Mouse (Mus musculus) midbrain, embryonic 16.5 days (tissue): Measurements from ENCODE around the gene Gpr33. TPM values are rescaled to one million over a fixed set of nuclear protein-coding genes. Genes with fewer than 3 reads are reported as not detected.

Source experiments
- ATAC-seq: fragments of 200-750 bp; cut with Nextera tagmentation; 2 replicates; pipeline ENCODE4 v1.8.0; 2017; ENCODE audit warnings: moderate TSS enrichment
- H3K27ac ChIP-seq: fragments of 300-500 bp; sonication (generic); 2 replicates; pipeline ENCODE4 v1.5.1; 2014; ENCODE audit warnings: mild to moderate bottlenecking, low read length, mixed read lengths
- H3K27me3 ChIP-seq: fragments of 300-500 bp; sonication (generic); 2 replicates; pipeline ENCODE4 v1.6.1; 2014; ENCODE audit warnings: low read depth, low read length, mixed read lengths; ENCODE audit not compliant: control insufficient read depth, insufficient read depth
- H3K36me3 ChIP-seq: fragments of 300-500 bp; sonication (generic); 2 replicates; pipeline ENCODE4 v1.6.1; 2014; ENCODE audit warnings: mild to moderate bottlenecking, low read length, moderate library complexity, mixed read lengths; ENCODE audit not compliant: control insufficient read depth, insufficient read depth
- H3K4me1 ChIP-seq: fragments of 300-500 bp; sonication (generic); 2 replicates; pipeline ENCODE4 v1.6.1; 2014; ENCODE audit warnings: mild to moderate bottlenecking, low read length, mixed read lengths; ENCODE audit not compliant: control insufficient read depth, insufficient read depth
- H3K4me2 ChIP-seq: fragments of 300-500 bp; sonication (generic); 2 replicates; pipeline ENCODE4 v1.6.1; 2014; ENCODE audit warnings: mild to moderate bottlenecking, low read length, mixed read lengths
- H3K4me3 ChIP-seq: fragments of 300-500 bp; sonication (generic); 2 replicates; pipeline ENCODE4 v1.5.1; 2014; ENCODE audit warnings: low read depth, mild to moderate bottlenecking, low read length, moderate library complexity, mixed read lengths
- H3K9ac ChIP-seq: fragments of 300-500 bp; sonication (generic); 2 replicates; pipeline ENCODE4 v1.6.1; 2014; ENCODE audit warnings: low read depth, low read length, mixed read lengths
- H3K9me3 ChIP-seq: fragments of 300-500 bp; sonication (generic); replicated peaks from 2 replicates; pipeline ENCODE4 v1.6.1; 2014; ENCODE audit warnings: mild to moderate bottlenecking, low read length, mixed read lengths; ENCODE audit not compliant: control insufficient read depth, poor library complexity, severe bottlenecking
- WGBS: fragments of 180-500 bp; shearing (Covaris S2); extraction: QIAGEN DNeasy Blood & Tissue Kit; methylation state at CpG from one replicate; pipeline ENCODE4 v1.1.7; 2014; 5-methylcytosine and 5-hydroxymethylcytosine counted together
- polyA plus RNA-seq: library from polyadenylated mRNA; unstranded; fragments of >200 nt; fragmentation: Nextera tagmentation; extraction: Ambion mirVana; gene quantifications from 2 replicates; pipeline ENCODE4 v1.2.1, GENCODE M21; 2015

Gene Gpr33
- polyA plus RNA-seq, 1 experiment from 2014 or later = not detected

GRCm38 (mm10) chr12:52013274-52013673 lies 14.6 kb downstream of the Gpr33 start:
- no peaks in the 10 kb centered on the region for H3K9me3 ChIP-seq
- H3K27me3 ChIP-seq = no peaks in the 10 kb centered on the region
- H3K4me1 ChIP-seq = 0 out of 2 replicates have a peak, but pooled peaks cover 2% of the 10 kb centered on the region
- 75% methylated on average over 9 of the region's 9 CpGs for WGBS
- no peak overlapping the region for H3K9ac ChIP-seq
- no peaks in the 10 kb centered on the region for H3K36me3 ChIP-seq
- no peak overlapping the region for H3K27ac ChIP-seq
- no peak overlapping the region for H3K4me3 ChIP-seq
- ATAC-seq = no peak
- no peak overlapping the region for H3K4me2 ChIP-seq

GRCm38 (mm10) chr12:52012159-52012558 lies 15.7 kb downstream of the Gpr33 start:
- ATAC-seq = no peak
- H3K27me3 ChIP-seq = no peaks in the 10 kb centered on the region
- H3K4me1 ChIP-seq = 0 out of 2 replicates have a peak, but pooled peaks cover 2% of the 10 kb centered on the region
- no peak overlapping the region for H3K27ac ChIP-seq
- no peak overlapping the region for H3K4me2 ChIP-seq
- no peaks in the 10 kb centered on the region for H3K9me3 ChIP-seq
- H3K36me3 ChIP-seq = no peaks in the 10 kb centered on the region
- H3K9ac ChIP-seq = no peak overlapping the region
- WGBS = 81% methylated on average over 8 of the region's 8 CpGs
- no peak overlapping the region for H3K4me3 ChIP-seq

DNA sequence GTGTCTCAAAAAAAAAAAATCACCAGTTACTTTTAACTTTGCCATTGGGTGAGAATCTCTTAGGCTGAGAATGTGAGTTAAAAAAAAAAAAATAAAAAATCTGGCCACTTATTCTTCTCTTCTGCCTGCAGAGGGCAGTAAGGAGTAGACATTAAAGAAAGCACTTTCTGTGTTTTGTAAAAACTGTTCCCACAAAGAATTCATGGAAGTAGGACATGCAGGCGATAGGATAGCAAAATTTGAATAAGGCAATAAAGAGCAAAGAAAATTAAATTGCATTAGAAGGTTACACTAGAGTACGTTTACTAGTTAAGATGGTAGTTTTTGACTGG lies 17.3 kb downstream of the Gpr33 start:
- ATAC-seq = no peak
- Histone ChIP-seq H3K9me3 (no peaks in the 10 kb centered on the region), H3K27ac (no peak overlapping the region), H3K4me1 (0 out of 2 replicates have a peak, but pooled peaks cover 2% of the 10 kb centered on the region), H3K9ac (no peak overlapping the region), H3K4me2 (peak overlapping the region; percentile 65), H3K36me3 (no peaks in the 10 kb centered on the region), H3K27me3 (no peaks in the 10 kb centered on the region), H3K4me3 (peak overlapping the region; percentile 27)
- 52% methylated on average over 2 of the region's 2 CpGs for WGBS

DNA sequence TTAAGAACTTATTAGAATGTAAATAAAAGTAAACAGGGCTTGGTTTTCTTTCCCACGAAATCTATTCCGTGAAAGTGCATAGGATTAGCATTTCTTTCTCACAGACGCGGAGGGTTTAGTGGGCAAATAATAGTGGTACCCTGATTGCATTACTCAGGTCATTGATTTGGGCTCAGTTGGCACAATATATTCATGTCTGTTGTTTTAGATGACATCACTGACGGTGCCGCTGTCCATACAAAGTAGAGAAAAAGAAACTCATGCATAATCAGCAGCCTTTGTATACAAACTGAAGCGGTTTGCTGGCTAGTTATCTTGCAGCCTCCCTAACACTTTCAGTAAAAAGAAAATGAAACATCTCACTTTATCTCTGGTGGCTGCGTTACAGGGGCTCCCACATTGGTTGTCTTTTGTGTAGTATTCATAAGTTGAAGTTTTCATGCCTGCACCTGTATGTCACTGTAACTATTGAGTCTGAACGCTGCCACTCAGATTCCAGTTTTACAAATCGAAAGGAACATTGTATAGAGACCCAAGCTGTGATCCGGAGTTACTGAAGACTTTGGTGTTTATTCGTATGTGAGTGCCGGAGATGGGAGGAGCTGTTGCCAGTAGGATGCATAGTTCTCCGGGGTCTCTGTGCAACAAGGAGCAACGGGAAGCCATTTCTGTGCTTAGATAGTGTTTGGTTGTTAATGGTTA lies 17.8 kb downstream of the Gpr33 start:
- Histone ChIP-seq H3K9me3 (no peaks in the 10 kb centered on the region), H3K27me3 (no peaks in the 10 kb centered on the region), H3K4me1 (peaks cover 5% of the 10 kb centered on the region; the same call in 1 of the 2 replicates), H3K27ac (0 out of 2 replicates have a peak overlapping the region, but pooled peaks have one; percentile 7), H3K4me3 (peak overlapping the region; percentile 27), H3K36me3 (no peaks in the 10 kb centered on the region), H3K9ac (no peak overlapping the region), H3K4me2 (peak overlapping the region; percentile 65)
- 23% methylated on average over 15 of the region's 15 CpGs for WGBS
- ATAC-seq = no peak

DNA sequence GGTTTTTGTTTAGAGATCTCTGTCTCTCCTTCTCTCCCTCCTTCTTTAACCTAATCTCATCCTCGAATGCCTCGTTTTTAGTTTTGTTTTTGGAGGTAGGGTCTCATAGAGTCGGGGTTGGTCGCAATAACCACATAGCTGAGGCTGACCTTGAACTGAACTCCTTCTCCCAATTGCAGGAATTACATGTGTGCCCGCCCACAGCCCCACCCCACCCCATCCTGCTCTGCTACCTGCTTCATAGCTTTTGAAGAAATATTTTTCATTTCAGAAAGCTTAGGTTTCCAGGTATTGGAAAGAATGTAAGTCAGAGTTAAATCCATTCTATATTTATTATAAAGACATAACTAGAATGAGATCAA lies 21.2 kb downstream of the Gpr33 start:
- H3K27ac ChIP-seq = peak overlapping the region; percentile 71
- no peaks in the 10 kb centered on the region for H3K36me3 ChIP-seq
- H3K4me1 ChIP-seq = peaks cover 5% of the 10 kb centered on the region; the same call in 1 of the 2 replicates
- H3K4me3 ChIP-seq = peak overlapping the region; percentile 78
- H3K4me2 ChIP-seq = peak overlapping the region; percentile 81
- H3K27me3 ChIP-seq = no peaks in the 10 kb centered on the region
- H3K9me3 ChIP-seq = no peaks in the 10 kb centered on the region
- ATAC-seq = peak; percentile 74
- H3K9ac ChIP-seq = 0 out of 2 replicates have a peak overlapping the region, but pooled peaks have one; percentile 38
- 57% methylated on average over 5 of the region's 5 CpGs for WGBS

- Histone ChIP-seq H3K4me2 (peak within 1 kb of the TSS; percentile 81), H3K4me1 (peaks cover 5% of the 10 kb centered on the region; the same call in 1 of the 2 replicates), H3K27ac (peak within 1 kb of the TSS; percentile 82), H3K27me3 (no peaks in the 10 kb centered on the region), H3K36me3 (no peaks in the 10 kb centered on the region), H3K9ac (peak within 1 kb of the TSS; percentile 80), H3K4me3 (peak within 1 kb of the TSS; percentile 78), H3K9me3 (no peaks in the 10 kb centered on the region)
- 2% methylated on average over 45 of the region's 46 CpGs for WGBS
- ATAC-seq = peak; percentile 95
Observed at GRCm38 (mm10) chr12:52005877-52006632, 21.8 kb downstream of the Gpr33 start, which contains the start of gene Dtd2. Gene Dtd2 (minus strand): TSS chr12:52006501.

GRCm38 (mm10) chr12:52002746-52003145 lies 25.1 kb downstream of the Gpr33 start:
- H3K4me3 ChIP-seq = no peak overlapping the region
- 92% methylated on average over 3 of the region's 3 CpGs for WGBS
- peaks cover 3% of the 10 kb centered on the region; the same call in 1 of the 2 replicates for H3K4me1 ChIP-seq
- ATAC-seq = no peak
- H3K36me3 ChIP-seq = 0 out of 2 replicates have a peak, but pooled peaks cover 3% of the 10 kb centered on the region
- H3K27me3 ChIP-seq = no peaks in the 10 kb centered on the region
- no peak overlapping the region for H3K27ac ChIP-seq
- no peaks in the 10 kb centered on the region for H3K9me3 ChIP-seq
- H3K9ac ChIP-seq = no peak overlapping the region
- no peak overlapping the region for H3K4me2 ChIP-seq

GRCm38 (mm10) chr12:52001544-52001943 lies 26.3 kb downstream of the Gpr33 start:
- H3K9me3 ChIP-seq = no peaks in the 10 kb centered on the region
- H3K4me3 ChIP-seq = no peak overlapping the region
- 0 out of 2 replicates have a peak, but pooled peaks cover 7% of the 10 kb centered on the region for H3K36me3 ChIP-seq
- H3K27me3 ChIP-seq = no peaks in the 10 kb centered on the region
- no peak overlapping the region for H3K9ac ChIP-seq
- no peak overlapping the region for H3K27ac ChIP-seq
- ATAC-seq = peak; percentile 54
- H3K4me1 ChIP-seq = peaks cover 3% of the 10 kb centered on the region; the same call in 1 of the 2 replicates
- WGBS = 26% methylated on average over 4 of the region's 4 CpGs
- H3K4me2 ChIP-seq = no peak overlapping the region
